Comparison of ENCODE assay signal across 8 mouse cellular contexts in the genomic region with DNA sequence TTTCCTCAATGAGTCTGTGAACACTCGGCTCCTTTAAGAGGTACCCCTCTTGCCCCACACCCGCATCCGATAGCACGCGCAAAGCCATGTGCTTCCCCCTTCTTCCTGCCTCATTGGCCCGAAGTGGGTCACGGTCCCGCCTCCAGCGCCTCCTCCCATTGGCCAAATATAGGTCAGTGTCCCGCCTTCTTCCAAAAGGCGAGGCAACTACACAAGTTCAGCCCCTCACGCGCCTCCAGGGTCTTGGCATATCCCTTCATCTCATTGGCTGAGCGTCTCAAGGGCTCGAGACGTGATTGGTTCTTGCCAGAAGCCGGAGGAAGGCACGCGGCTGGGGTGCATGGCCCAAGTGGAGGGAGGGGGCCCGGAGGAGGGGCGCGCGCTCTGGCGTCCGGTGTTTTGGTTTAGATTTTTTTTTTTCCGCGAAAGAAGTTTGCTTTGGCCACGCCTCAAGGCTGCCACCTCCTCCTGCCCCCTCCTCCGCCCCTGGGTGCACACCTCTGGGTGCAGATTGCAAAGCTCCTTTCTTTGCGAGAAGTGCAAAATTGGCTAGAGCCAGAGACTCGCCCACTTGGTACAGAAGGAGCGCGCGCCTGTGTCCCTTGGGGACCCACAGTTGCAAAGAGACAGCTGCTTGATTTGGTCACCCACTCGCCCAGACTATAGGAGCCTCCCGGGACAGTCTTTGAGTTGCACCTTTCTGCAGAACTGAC. TPM values are rescaled to one million over a fixed set of nuclear protein-coding genes. Genes with fewer than 3 reads are reported as not detected.
A peak's percentile ranks its signal among the peaks of the same experiment; 100 is the strongest.
DNase-seq lines count a peak whose midpoint lies in the region; ATAC-seq lines count a peak whose summit lies in the region.

TSS of gene Dbp (plus strand) at position 359 of the 713 bp plus-strand sequence.

- intact Hi-C loops in gastrocnemius, postnatal 14 days (cut with DNase I; ENCODE audit: low total_unique reads): no loop called here
- intact Hi-C loops in left cerebral cortex, postnatal 14 days (cut with DNase I): loop anchor here (10.0 kb wide), 1 partner anchor 240 kb away; the partner anchor contains the start of gene Bax

- DNase-seq in adipocyte (ENCODE audit: low spot score): peak; percentile 98
- DNase-seq in embryo, embryonic 10.5 days (ENCODE audit: low spot score): peak; percentile 100
- DNase-seq in gastrocnemius, postnatal 14 days: peak; percentile 99
- DNase-seq in left cerebral cortex, postnatal 14 days (ENCODE audit: low spot score in 2 of 2): peak; percentile 99 to 100
- peak; percentile 99 for DNase-seq in mesoderm, embryonic 11.5 days (ENCODE audit: low read depth, low spot score)
- peak; percentile 100 for DNase-seq in right cerebral cortex, postnatal 36 days (ENCODE audit: low spot score in 2 of 2)
- peak; percentile 100 for DNase-seq in yolk sac, embryonic 10.5 days (ENCODE audit: low spot score)

- ATAC-seq in inflammation-experienced regulatory T-cells, adult 6 months: peak; percentile 82

RNA-seq across cellular contexts. Expression of gene Dbp, which starts in this region (rescaled TPM):
- 10 to 100 TPM; 20.6 to 32.8 TPM for total RNA-seq in gastrocnemius, postnatal 14 days (2021)
- polyA plus RNA-seq in inflammation-experienced regulatory T-cells, adult 6 months (2017; shearing (Covaris generic)): 1 to 10 TPM; 3.1 to 8.6 (median 6.5) TPM
- 10 to 100 TPM; 68.7 to 83.5 TPM for total RNA-seq in left cerebral cortex, postnatal 14 days (2021)

Comparison
In these comparisons a context has a peak if more than half of its experiments do, and no peak if none do; other contexts are left out.
1. Peak in every context shown above with its lines: DNase-seq and ATAC-seq.